Mouse (Mus musculus) inflammation-experienced regulatory T-cells, adult 6 months (primary cell): ENCODE data around the gene Ndufs5. TPM values are rescaled to one million over a fixed set of nuclear protein-coding genes. Genes with fewer than 3 reads are reported as not detected.

Source experiments
- ATAC-seq: one replicate; pipeline ENCODE4 v1.8.0; 2017
- polyA plus RNA-seq, 3 experiments: library from polyadenylated mRNA; unstranded; fragments of 100-300 nt; shearing (Covaris generic); gene quantifications; one replicate each; pipeline ENCODE4 v1.2.1; 2017

Gene Ndufs5
- 100 to 1,000 TPM; 125 to 184 (median 133) TPM for polyA plus RNA-seq

- peak; percentile 98 for ATAC-seq
These were observed at the start of gene Ndufs5 for GRCm38 (mm10) chr4:123717574-123718433. Gene Ndufs5 (minus strand): TSS chr4:123718202.

GRCm38 (mm10) chr4:123765071-123765470, 47.1 kb upstream of the Ndufs5 start:
- no peak for ATAC-seq

GRCm38 (mm10) chr4:123758306-123758705, 40.3 kb upstream of the Ndufs5 start:
- ATAC-seq: no peak

- ATAC-seq: no peak
These were observed 32.8 kb upstream of the Ndufs5 start for GRCm38 (mm10) chr4:123750707-123751312.

GRCm38 (mm10) chr4:123750152-123750651, 32.2 kb upstream of the Ndufs5 start, which contains the start of gene Akirin1:
Gene Akirin1 (minus strand): TSS chr4:123750345.
- ATAC-seq: peak; percentile 95

GRCm38 (mm10) chr4:123749484-123750130, 31.6 kb upstream of the Ndufs5 start:
- ATAC-seq: peak; percentile 18

GRCm38 (mm10) chr4:123748726-123749415, 30.9 kb upstream of the Ndufs5 start:
- no peak for ATAC-seq

- no peak for ATAC-seq
These were observed 27.3 kb upstream of the Ndufs5 start for GRCm38 (mm10) chr4:123745221-123745775.

GRCm38 (mm10) chr4:123742891-123743290, 24.9 kb upstream of the Ndufs5 start:
- ATAC-seq: no peak

- ATAC-seq: no peak
These were observed 20.7 kb upstream of the Ndufs5 start for GRCm38 (mm10) chr4:123738708-123739107.

- no peak for ATAC-seq
These were observed 15.5 kb upstream of the Ndufs5 start for GRCm38 (mm10) chr4:123733532-123733931.

- ATAC-seq: no peak
These were observed 14.9 kb upstream of the Ndufs5 start for GRCm38 (mm10) chr4:123732921-123733320.

GRCm38 (mm10) chr4:123732163-123732910, 14.3 kb upstream of the Ndufs5 start:
- no peak for ATAC-seq

- ATAC-seq: no peak
These were observed 3.8 kb upstream of the Ndufs5 start for GRCm38 (mm10) chr4:123721761-123722160.

- peak; percentile 1 for ATAC-seq
These were observed 405 bp upstream of the Ndufs5 start for GRCm38 (mm10) chr4:123718434-123718780.

- no peak for ATAC-seq
These were observed 5.6 kb downstream of the Ndufs5 start for GRCm38 (mm10) chr4:123712431-123712830.

- ATAC-seq: no peak
These were observed 10.7 kb downstream of the Ndufs5 start for GRCm38 (mm10) chr4:123707340-123707739.

GRCm38 (mm10) chr4:123705340-123705739, 12.7 kb downstream of the Ndufs5 start:
- no peak for ATAC-seq

GRCm38 (mm10) chr4:123693384-123693783, 24.6 kb downstream of the Ndufs5 start:
- no peak for ATAC-seq

- ATAC-seq: no peak
These were observed 25.9 kb downstream of the Ndufs5 start for GRCm38 (mm10) chr4:123692071-123692470.

GRCm38 (mm10) chr4:123690311-123690710, 27.7 kb downstream of the Ndufs5 start:
- ATAC-seq: no peak
